Mouse (Mus musculus) neural tube, embryonic 12.5 days (tissue): Measurements from ENCODE around the gene Fig4. TPM values are rescaled to one million over a fixed set of nuclear protein-coding genes. Genes with fewer than 3 reads are reported as not detected.

ENCODE experiments used
- ATAC-seq: fragments of 200-750 bp; cut with Nextera tagmentation; 2 replicates; pipeline ENCODE4 v1.8.0; 2017; ENCODE audit warnings: low read depth, mild to moderate bottlenecking, moderate TSS enrichment, moderate library complexity; ENCODE audit not compliant: low FRiP score
- H3K27ac ChIP-seq: fragments of 300-500 bp; sonication (generic); 2 replicates; pipeline ENCODE4 v1.5.1; 2016
- H3K27me3 ChIP-seq: fragments of 300-500 bp; sonication (generic); replicated peaks from 2 replicates; pipeline ENCODE4 v1.6.1; 2016; ENCODE audit warnings: mild to moderate bottlenecking
- H3K36me3 ChIP-seq: fragments of 300-500 bp; sonication (generic); 2 replicates; pipeline ENCODE4 v1.6.1; 2016; ENCODE audit warnings: mild to moderate bottlenecking
- H3K4me1 ChIP-seq: fragments of 300-500 bp; sonication (generic); 2 replicates; pipeline ENCODE4 v1.6.1; 2016
- H3K4me2 ChIP-seq: fragments of 300-500 bp; sonication (generic); replicated peaks from 2 replicates; pipeline ENCODE4 v1.6.1; 2016; ENCODE audit warnings: mild to moderate bottlenecking
- H3K4me3 ChIP-seq: fragments of 300-500 bp; sonication (generic); 2 replicates; pipeline ENCODE4 v1.5.1; 2016
- H3K9ac ChIP-seq: fragments of 300-500 bp; sonication (generic); 2 replicates; pipeline ENCODE4 v1.6.1; 2016; ENCODE audit warnings: mild to moderate bottlenecking
- H3K9me3 ChIP-seq: fragments of 300-500 bp; sonication (generic); 2 replicates; pipeline ENCODE4 v1.6.1; 2016; ENCODE audit warnings: mild to moderate bottlenecking
- WGBS: fragments of 180-500 bp; shearing (Covaris S2); methylation state at CpG from one replicate; pipeline ENCODE4 v1.1.7; 2016; 5-methylcytosine and 5-hydroxymethylcytosine counted together
- polyA plus RNA-seq: library from polyadenylated mRNA; unstranded; fragments of >200 nt; fragmentation: Nextera tagmentation; extraction: Ambion mirVana; gene quantifications from 2 replicates; pipeline ENCODE4 v1.2.1, GENCODE M21; 2016

The Fig4 gene
- polyA plus RNA-seq, 1 experiment from 2014 or later = 29.6 TPM

DNA sequence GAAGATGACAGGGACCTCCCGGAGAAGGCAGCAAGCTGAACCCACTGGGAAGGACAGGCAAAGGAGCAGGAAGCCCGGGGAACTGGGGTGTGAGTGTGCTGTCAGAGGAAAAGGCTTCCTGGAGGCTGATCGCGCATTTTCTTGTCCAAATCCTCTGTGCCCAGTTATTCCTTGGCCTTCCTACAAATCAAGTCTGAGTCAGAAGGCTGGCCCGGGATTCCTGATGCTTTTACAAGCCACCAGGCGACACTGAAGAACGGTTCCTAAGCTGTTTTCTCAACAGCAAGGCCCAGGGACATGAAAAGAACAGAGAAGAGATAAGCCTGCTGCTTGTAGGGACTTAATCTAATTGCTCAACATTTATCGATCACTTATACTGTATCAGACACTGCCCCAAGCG, 68.5 kb downstream of the Fig4 start:
- WGBS = 79% methylated on average over 9 of the region's 9 CpGs
- Histone ChIP-seq H3K4me1 (no peaks in the 10 kb centered on the region), H3K9ac (no peak overlapping the region), H3K27ac (no peak overlapping the region), H3K27me3 (no peaks in the 10 kb centered on the region), H3K36me3 (no peaks in the 10 kb centered on the region; the same call in 1 of the 2 replicates), H3K4me3 (no peak overlapping the region), H3K9me3 (no peaks in the 10 kb centered on the region), H3K4me2 (no peak overlapping the region)
- no peak for ATAC-seq

DNA sequence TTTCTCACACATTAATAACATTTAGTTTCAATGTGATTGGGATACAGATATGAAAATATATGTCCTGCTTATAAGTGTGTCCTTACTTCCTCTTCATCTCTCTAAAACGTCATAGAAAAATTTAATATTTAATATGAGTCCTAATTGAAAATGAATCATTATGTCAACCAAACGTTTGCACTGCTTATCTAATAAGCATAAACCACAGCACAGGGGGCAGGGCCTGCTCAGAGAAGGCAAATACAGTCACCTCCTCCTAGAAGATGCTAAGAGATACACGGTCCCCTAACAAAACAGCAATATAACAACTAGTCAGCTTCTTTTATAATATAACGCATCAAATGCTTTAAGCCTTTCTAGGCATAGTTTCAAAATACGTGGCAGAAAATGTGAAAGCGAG, 69.9 kb downstream of the Fig4 start:
- H3K27me3 ChIP-seq = no peaks in the 10 kb centered on the region
- H3K9me3 ChIP-seq = no peaks in the 10 kb centered on the region
- no peaks in the 10 kb centered on the region for H3K36me3 ChIP-seq
- no peaks in the 10 kb centered on the region for H3K4me1 ChIP-seq
- H3K4me3 ChIP-seq = no peak overlapping the region
- no peak overlapping the region for H3K27ac ChIP-seq
- H3K9ac ChIP-seq = no peak overlapping the region
- 85% methylated on average over 6 of the region's 6 CpGs for WGBS
- no peak for ATAC-seq
- no peak overlapping the region for H3K4me2 ChIP-seq

DNA sequence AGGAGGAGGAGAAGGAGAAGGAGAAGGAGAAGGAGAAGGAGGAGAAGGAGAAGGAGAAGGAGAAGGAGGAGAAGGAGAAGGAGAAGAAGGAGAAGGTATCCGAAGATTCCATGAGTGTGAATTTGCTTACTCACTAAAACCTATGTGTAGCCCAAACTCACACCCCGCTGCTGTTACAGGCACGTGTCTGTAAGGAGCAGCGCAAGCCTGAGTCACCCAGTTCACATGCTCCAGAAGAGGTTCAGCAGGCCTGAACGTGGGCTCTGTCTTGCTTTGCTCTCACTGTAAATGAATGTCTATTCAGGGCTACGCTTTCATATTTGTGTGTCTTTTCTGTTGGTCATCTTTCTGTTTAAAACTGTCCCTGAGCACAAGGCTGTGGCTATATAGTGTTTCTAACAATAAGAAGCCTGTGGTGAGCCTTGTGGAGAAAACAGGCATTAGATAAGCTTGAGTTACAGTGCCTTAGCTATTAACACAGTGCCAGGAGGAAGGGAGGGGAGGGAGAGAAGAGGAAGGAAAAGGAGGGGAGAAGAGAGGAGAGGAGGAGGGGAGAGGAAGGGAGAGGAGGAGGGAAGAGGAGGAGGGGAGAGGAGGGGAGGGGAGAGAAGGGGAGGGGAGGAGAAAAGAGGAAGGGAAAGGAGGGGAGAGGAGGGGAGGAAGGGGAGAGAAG, 71.8 kb downstream of the Fig4 start:
- 80% methylated on average over 6 of the region's 6 CpGs for WGBS
- no peak overlapping the region for H3K27ac ChIP-seq
- no peak overlapping the region for H3K9ac ChIP-seq
- peaks cover 8% of the 10 kb centered on the region; the same call in 1 of the 2 replicates for H3K36me3 ChIP-seq
- ATAC-seq = no peak
- H3K4me3 ChIP-seq = no peak overlapping the region
- H3K27me3 ChIP-seq = no peaks in the 10 kb centered on the region
- H3K4me2 ChIP-seq = no peak overlapping the region
- no peaks in the 10 kb centered on the region for H3K9me3 ChIP-seq
- no peaks in the 10 kb centered on the region for H3K4me1 ChIP-seq

DNA sequence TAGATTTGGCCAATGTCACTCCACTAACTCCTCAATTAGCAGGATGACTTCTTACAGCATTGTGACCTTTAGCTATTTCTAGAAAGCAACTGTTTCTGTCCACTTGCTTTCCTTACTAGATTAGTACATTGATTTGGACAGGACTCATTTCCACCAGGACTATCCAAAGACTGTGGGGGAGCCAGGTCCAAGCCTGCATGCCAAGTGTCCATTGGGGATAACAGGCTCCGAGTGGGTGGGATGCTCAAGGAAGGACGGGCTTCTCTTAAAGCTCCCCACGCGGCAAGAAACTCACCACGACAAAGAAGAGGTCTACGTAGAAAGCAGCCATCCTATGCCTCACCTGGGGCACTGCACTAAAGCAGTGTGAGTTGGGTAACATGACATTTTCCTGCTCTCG, 75.4 kb downstream of the Fig4 start:
- Histone ChIP-seq H3K9ac (no peak overlapping the region), H3K4me1 (no peaks in the 10 kb centered on the region), H3K27ac (no peak overlapping the region), H3K4me3 (no peak overlapping the region), H3K36me3 (peaks cover 16% of the 10 kb centered on the region; the same call in 1 of the 2 replicates), H3K4me2 (no peak overlapping the region), H3K27me3 (no peaks in the 10 kb centered on the region), H3K9me3 (no peaks in the 10 kb centered on the region)
- 92% methylated on average over 7 of the region's 7 CpGs for WGBS
- no peak for ATAC-seq

DNA sequence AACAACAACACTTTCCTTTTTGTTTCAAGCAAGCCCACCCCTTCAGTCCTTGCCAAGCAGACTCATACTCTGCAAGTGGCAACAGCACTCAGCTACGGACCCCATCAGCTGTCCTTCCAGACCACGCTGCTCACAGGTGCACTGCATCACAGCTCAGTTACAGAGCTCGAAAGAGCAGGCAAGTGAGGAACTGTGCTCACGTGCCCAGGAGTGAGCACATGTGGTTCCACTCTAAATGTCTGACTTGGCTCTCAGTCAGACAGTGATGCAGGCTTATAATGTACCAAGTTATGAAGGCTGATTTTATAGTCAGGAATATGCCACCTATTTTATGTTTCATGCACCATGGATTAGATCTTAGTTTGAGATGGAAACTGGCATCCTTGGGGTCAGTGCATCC, 79.6 kb downstream of the Fig4 start:
- H3K4me2 ChIP-seq = no peak overlapping the region
- H3K9ac ChIP-seq = no peak overlapping the region
- H3K4me1 ChIP-seq = no peaks in the 10 kb centered on the region
- H3K9me3 ChIP-seq = no peaks in the 10 kb centered on the region
- H3K36me3 ChIP-seq = peaks cover 16% of the 10 kb centered on the region; the same call in 1 of the 2 replicates
- no peak overlapping the region for H3K27ac ChIP-seq
- H3K27me3 ChIP-seq = no peaks in the 10 kb centered on the region
- H3K4me3 ChIP-seq = no peak overlapping the region
- WGBS = 84% methylated on average over 4 of the region's 4 CpGs
- no peak for ATAC-seq

DNA sequence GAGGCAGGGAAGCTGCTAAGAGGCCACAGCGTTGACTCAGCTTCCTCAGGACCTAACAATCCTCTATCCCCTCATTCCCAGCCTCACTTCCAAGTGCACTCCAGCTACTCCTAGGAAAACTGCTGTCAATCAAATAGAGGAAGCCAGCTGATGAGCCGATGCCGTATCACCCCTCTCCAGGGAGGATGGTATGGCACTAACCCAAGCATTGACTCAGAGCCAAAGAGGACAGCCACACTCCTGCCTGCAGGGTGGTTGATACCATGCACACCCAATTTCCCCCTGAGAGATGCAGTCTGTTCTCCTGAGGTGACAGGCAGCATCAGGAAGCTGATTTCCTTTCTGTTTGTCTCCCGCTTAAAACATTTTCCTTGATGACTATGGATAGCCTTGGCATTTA, 81.9 kb downstream of the Fig4 start:
- no peaks in the 10 kb centered on the region for H3K4me1 ChIP-seq
- no peak overlapping the region for H3K9ac ChIP-seq
- no peak overlapping the region for H3K27ac ChIP-seq
- peaks cover 7% of the 10 kb centered on the region; the same call in 1 of the 2 replicates for H3K36me3 ChIP-seq
- no peak overlapping the region for H3K4me2 ChIP-seq
- 85% methylated on average over 4 of the region's 4 CpGs for WGBS
- no peak overlapping the region for H3K4me3 ChIP-seq
- no peaks in the 10 kb centered on the region for H3K9me3 ChIP-seq
- H3K27me3 ChIP-seq = no peaks in the 10 kb centered on the region
- ATAC-seq = no peak

DNA sequence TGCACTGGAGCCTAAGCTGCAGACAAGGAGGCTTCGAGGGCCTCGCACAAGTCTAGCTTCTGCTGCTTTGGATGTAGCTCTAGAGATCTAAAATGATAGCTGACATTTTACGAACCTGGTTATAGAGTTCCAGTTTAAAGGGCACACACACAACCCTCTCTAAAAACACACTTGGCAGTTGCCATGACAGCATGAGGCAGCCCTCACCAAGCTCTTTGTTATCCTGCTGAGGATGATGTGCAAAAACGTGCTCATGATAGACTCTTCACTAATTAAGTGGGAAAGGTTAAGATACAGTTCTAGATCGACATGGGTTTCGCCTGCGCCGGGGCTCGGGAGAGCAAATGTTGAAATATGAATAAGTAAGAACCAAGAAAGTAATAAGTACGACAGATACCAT, 84.2 kb downstream of the Fig4 start:
- Histone ChIP-seq H3K4me3 (no peak overlapping the region), H3K9ac (no peak overlapping the region), H3K27me3 (no peaks in the 10 kb centered on the region), H3K9me3 (no peaks in the 10 kb centered on the region), H3K27ac (no peak overlapping the region), H3K4me1 (no peaks in the 10 kb centered on the region), H3K36me3 (peaks cover 7% of the 10 kb centered on the region; the same call in 1 of the 2 replicates), H3K4me2 (no peak overlapping the region)
- ATAC-seq = no peak
- WGBS = 87% methylated on average over 10 of the region's 10 CpGs

DNA sequence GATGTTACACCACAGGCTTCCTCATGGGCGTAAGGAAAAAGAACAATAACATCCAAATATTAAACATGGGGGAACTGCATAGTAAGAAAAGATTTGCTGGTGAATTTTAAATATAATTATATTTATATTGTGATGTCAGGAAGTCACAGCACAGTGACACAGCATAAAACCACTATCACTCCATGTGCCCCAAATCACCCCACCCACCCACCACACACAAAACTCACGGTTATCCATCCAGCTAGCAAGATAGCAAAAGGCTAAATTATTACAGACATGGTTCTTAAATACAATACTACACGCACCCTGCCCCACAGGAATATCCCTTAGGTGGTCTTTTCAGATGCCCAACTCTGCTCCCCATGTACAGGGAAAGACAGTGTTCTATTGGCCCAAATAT, 89.0 kb downstream of the Fig4 start:
- Histone ChIP-seq H3K9ac (no peak overlapping the region), H3K4me3 (no peak overlapping the region), H3K27ac (no peak overlapping the region), H3K4me1 (no peaks in the 10 kb centered on the region), H3K27me3 (no peaks in the 10 kb centered on the region), H3K9me3 (no peaks in the 10 kb centered on the region), H3K36me3 (no peaks in the 10 kb centered on the region), H3K4me2 (no peak overlapping the region)
- no peak for ATAC-seq
- 92% methylated on average over 3 of the region's 3 CpGs for WGBS

DNA sequence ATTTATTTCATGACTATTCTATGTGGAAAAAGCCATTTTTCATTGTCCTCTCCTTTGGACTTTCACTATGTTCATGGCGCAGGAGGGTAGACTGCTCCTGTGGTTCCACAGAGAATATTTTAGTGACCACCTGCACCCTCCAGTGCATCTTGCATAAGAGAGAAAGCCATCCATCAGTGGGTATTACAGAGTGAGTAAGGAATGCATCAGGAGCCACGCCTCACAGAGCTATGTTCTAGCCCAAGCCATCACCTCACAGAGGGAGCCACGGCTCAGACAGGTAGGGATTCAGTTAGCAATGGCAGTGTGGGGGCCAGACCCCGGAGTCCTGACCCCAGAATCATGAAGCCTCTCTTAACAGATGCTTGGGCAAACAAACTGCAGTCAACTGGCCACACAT, 93.5 kb downstream of the Fig4 start:
- Histone ChIP-seq H3K9ac (no peak overlapping the region), H3K36me3 (no peaks in the 10 kb centered on the region), H3K4me1 (no peaks in the 10 kb centered on the region), H3K27me3 (no peaks in the 10 kb centered on the region), H3K4me3 (no peak overlapping the region), H3K4me2 (no peak overlapping the region), H3K27ac (no peak overlapping the region), H3K9me3 (no peaks in the 10 kb centered on the region)
- no peak for ATAC-seq
- 75% methylated on average over 4 of the region's 4 CpGs for WGBS

DNA sequence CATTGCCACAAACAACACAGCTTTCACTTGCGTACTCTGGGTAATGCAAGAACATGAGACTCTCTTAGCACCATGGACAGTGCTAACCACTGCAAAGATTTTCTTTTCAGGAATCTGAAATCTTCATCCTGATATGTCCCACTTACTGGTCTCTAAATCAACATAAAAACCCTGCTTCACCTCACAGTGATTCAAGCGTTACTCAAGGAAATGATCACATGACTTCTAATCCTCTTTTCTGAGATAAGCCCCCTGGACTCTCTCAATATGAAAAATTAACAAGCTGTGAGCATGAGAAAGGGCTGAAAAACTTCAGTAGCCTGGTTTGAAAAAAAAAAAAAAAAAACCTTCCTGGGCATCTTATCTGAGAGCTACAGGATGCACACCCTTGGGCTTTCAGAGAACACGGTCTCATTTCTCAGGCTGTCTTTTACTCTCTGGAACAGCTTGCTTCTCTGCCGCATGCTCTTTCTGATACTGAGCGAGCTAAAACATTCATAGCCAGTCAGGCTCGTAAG, 94.1 kb downstream of the Fig4 start:
- H3K4me3 ChIP-seq = no peak overlapping the region
- WGBS = 83% methylated on average over 6 of the region's 6 CpGs
- no peak overlapping the region for H3K9ac ChIP-seq
- no peak overlapping the region for H3K27ac ChIP-seq
- ATAC-seq = no peak
- H3K9me3 ChIP-seq = no peaks in the 10 kb centered on the region
- H3K4me1 ChIP-seq = no peaks in the 10 kb centered on the region
- no peaks in the 10 kb centered on the region for H3K27me3 ChIP-seq
- H3K36me3 ChIP-seq = no peaks in the 10 kb centered on the region
- H3K4me2 ChIP-seq = no peak overlapping the region

DNA sequence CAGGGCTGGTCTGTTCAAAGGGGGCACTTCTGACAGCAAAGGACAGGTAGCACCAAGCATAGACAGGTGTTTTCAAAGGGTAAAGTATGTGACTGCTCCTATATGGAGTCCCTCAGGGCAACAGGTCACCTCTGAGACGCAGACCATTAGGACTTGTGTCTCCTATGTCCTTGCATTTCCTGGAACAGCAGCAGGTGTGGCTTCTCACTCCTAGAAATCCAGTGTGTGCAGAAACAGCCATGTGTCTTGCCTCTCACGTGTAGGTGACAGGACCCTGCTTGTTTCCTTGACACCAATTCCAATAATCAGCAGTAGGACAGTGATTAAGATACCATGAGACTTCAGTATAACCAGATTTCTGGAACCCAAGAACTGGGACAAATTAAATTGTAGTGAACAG, 97.4 kb downstream of the Fig4 start:
- Histone ChIP-seq H3K9ac (no peak overlapping the region), H3K9me3 (no peaks in the 10 kb centered on the region), H3K4me1 (no peaks in the 10 kb centered on the region), H3K4me3 (no peak overlapping the region), H3K36me3 (no peaks in the 10 kb centered on the region), H3K27ac (no peak overlapping the region), H3K4me2 (no peak overlapping the region), H3K27me3 (no peaks in the 10 kb centered on the region)
- no peak for ATAC-seq
- WGBS = 87% methylated on average over 2 of the region's 2 CpGs

DNA sequence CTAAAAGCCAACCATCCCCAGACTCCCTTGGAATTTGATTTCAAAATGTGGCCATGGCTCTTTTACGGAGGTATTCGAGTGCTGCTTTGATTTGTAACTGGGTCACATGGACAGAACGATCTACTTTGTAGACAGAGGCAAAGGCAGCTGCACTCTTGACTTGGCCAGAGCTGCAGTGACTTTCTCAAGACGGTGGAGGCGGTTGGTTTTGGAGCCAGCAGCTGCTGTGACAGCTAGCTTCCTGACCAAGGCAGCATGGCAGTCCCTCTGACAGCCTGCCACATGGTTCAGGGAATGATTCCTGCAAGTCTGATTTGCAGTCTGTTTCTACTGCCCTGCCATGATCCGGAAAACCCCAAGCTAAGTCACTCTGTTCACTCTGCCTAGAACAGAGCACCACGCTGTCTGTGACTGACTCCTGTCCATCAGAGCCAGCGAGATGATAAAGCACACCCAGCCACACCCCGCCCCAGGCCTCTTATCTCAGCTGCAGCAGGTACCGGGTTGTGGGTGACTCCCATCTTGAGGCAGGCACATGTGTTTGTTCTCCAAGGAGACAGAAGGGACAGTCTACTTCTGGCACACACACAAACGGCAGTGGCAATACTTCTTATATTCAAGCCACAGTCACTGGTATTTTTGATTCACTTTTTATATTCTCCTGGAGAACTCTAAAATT, 98.3 kb downstream of the Fig4 start:
- H3K27me3 ChIP-seq = no peaks in the 10 kb centered on the region
- no peak overlapping the region for H3K4me2 ChIP-seq
- ATAC-seq = no peak
- no peaks in the 10 kb centered on the region for H3K4me1 ChIP-seq
- H3K4me3 ChIP-seq = no peak overlapping the region
- H3K9me3 ChIP-seq = no peaks in the 10 kb centered on the region
- 83% methylated on average over 11 of the region's 11 CpGs for WGBS
- H3K9ac ChIP-seq = no peak overlapping the region
- H3K27ac ChIP-seq = no peak overlapping the region
- no peaks in the 10 kb centered on the region for H3K36me3 ChIP-seq

DNA sequence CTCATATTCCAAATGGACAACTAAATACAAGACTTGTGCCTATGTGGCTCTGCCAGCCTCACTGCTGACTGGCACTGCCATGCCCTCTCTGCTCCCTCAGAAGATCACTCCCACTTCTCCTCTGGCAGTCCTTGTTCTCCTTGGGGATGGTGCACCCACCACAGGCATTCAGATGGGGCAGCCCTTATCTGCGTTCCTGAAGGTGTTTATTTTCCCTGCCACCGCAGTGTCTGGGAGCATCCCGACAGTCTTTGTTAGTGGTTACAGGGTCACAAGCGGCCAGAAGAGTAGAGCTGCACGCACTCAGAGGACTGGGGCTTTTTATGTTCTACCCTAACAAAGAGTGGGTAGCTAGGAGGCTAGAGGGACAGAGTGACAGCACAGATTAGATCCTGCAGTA, 98.9 kb downstream of the Fig4 start:
- H3K4me3 ChIP-seq = no peak overlapping the region
- H3K4me1 ChIP-seq = no peaks in the 10 kb centered on the region
- no peaks in the 10 kb centered on the region for H3K27me3 ChIP-seq
- H3K36me3 ChIP-seq = no peaks in the 10 kb centered on the region
- ATAC-seq = no peak
- no peak overlapping the region for H3K27ac ChIP-seq
- H3K9ac ChIP-seq = no peak overlapping the region
- no peak overlapping the region for H3K4me2 ChIP-seq
- no peaks in the 10 kb centered on the region for H3K9me3 ChIP-seq
- WGBS = 71% methylated on average over 5 of the region's 5 CpGs
